Mouse (Mus musculus): ENCODE measurements around the gene Met.
A peak's percentile ranks its signal among the peaks of the same experiment; 100 is the strongest.

DNA sequence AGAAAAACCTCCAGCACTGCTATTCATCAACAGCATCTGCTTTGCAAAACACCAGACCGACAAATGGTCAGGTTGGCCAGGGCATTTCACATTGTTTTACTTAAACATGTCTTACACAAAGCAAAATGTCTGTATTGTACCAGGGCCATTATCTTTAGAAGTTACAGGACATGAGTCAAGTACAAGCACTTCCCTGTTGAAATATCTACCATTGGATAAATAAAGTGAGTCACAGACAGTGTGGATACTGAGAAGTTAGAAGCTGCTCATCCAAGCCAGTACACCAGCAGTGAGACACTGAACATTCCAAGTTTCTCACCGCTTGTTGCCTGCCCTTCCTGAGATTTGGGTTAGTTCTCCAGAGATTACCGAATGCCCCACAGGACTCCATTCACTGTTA, 86.0 kb downstream of the Met start:
- no peak for TF ChIP-seq CTCF (IDR thresholded peaks at IDR 0.05; ENCODE audit: control insufficient read depth, insufficient read depth, insufficient read length)
- TF ChIP-seq MAX (IDR thresholded peaks at IDR 0.05) = peak; percentile 9
- peak; percentile 55 for TF ChIP-seq FOSL1 (IDR thresholded peaks at IDR 0.05; ENCODE audit: insufficient read depth, low read length, poor library complexity, severe bottlenecking)
- no peak for TF ChIP-seq USF1 (IDR thresholded peaks at IDR 0.05; ENCODE audit: low read depth)
- TF ChIP-seq CEBPB (IDR thresholded peaks at IDR 0.05; ENCODE audit: low read depth) = peak; percentile 66
- TF ChIP-seq MYOG (IDR thresholded peaks at IDR 0.05; ENCODE audit: control insufficient read depth, extremely low read depth, insufficient read length) = no peak
- TF ChIP-seq MYOD1 (IDR thresholded peaks at IDR 0.05; ENCODE audit: control insufficient read depth, insufficient read length, low read depth) = peak; percentile 40
